Mouse (Mus musculus): ENCODE data around the gene Serpinb9b. TPM values are rescaled to one million over a fixed set of nuclear protein-coding genes. Genes with fewer than 3 reads are reported as not detected.
A peak's percentile ranks its signal among the peaks of the same experiment; 100 is the strongest.

Gene Serpinb9b
- polyA plus RNA-seq, 1 experiment from 2014 or later, result 0.06 TPM

GRCm38 (mm10) chr13:33084975-33085694 is 57.9 kb downstream of the Serpinb9b start:
- Histone ChIP-seq H3K4me1 (peaks cover 10% of the 10 kb centered on the region), H3K27ac (no peak overlapping the region), H3K36me3 (ENCODE audit: poor library complexity, severe bottlenecking) (no peaks in the 10 kb centered on the region), H3K27me3 (no peaks in the 10 kb centered on the region), H3K9ac (no peak overlapping the region), H3K9me3 (replicated peaks) (no peaks in the 10 kb centered on the region), H3K4me2 (peak overlapping the region; percentile 5; the same call in 1 of the 2 replicates), H3K4me3 (no peak overlapping the region)
- 53% methylated on average over 5 of the region's 5 CpGs for WGBS
- peak; percentile 72; the same call in 1 of the 2 replicates for ATAC-seq

- H3K4me1 ChIP-seq, result peaks cover 10% of the 10 kb centered on the region
- H3K9me3 ChIP-seq (replicated peaks), result no peaks in the 10 kb centered on the region
- no peak overlapping the region for H3K27ac ChIP-seq
- no peaks in the 10 kb centered on the region for H3K36me3 ChIP-seq (ENCODE audit: poor library complexity, severe bottlenecking)
- peak; percentile 93 for ATAC-seq
- H3K9ac ChIP-seq, result no peak overlapping the region
- 0 out of 2 replicates have a peak overlapping the region, but pooled peaks have one; percentile 5 for H3K4me2 ChIP-seq
- no peak overlapping the region for H3K4me3 ChIP-seq
- H3K27me3 ChIP-seq, result no peaks in the 10 kb centered on the region
These were observed 58.6 kb downstream of the Serpinb9b start for GRCm38 (mm10) chr13:33085695-33086432.

GRCm38 (mm10) chr13:33089566-33089965 is 62.4 kb downstream of the Serpinb9b start:
- H3K4me3 ChIP-seq, result no peak overlapping the region
- H3K27me3 ChIP-seq, result no peaks in the 10 kb centered on the region
- ATAC-seq, result no peak
- no peak overlapping the region for H3K4me2 ChIP-seq
- no peak overlapping the region for H3K9ac ChIP-seq
- WGBS, result 85% methylated on average over 3 of the region's 3 CpGs
- no peaks in the 10 kb centered on the region for H3K36me3 ChIP-seq (ENCODE audit: poor library complexity, severe bottlenecking)
- no peak overlapping the region for H3K27ac ChIP-seq
- H3K9me3 ChIP-seq (replicated peaks), result no peaks in the 10 kb centered on the region
- H3K4me1 ChIP-seq, result peaks cover 10% of the 10 kb centered on the region

- Histone ChIP-seq H3K27ac (no peak overlapping the region), H3K27me3 (no peaks in the 10 kb centered on the region), H3K9ac (no peak overlapping the region), H3K9me3 (replicated peaks) (no peaks in the 10 kb centered on the region), H3K36me3 (ENCODE audit: poor library complexity, severe bottlenecking) (no peaks in the 10 kb centered on the region), H3K4me2 (no peak overlapping the region), H3K4me3 (no peak overlapping the region), H3K4me1 (peaks cover under 1% of the 10 kb centered on the region)
- ATAC-seq, result no peak
- 66% methylated on average over 1 of the region's 1 CpGs for WGBS
These were observed 63.3 kb downstream of the Serpinb9b start for GRCm38 (mm10) chr13:33090546-33090945.

- WGBS, result 100% methylated on average over 1 of the region's 1 CpGs
- H3K4me1 ChIP-seq, result no peaks in the 10 kb centered on the region
- H3K4me3 ChIP-seq, result no peak overlapping the region
- no peaks in the 10 kb centered on the region for H3K36me3 ChIP-seq (ENCODE audit: poor library complexity, severe bottlenecking)
- H3K27me3 ChIP-seq, result no peaks in the 10 kb centered on the region
- H3K9ac ChIP-seq, result no peak overlapping the region
- H3K9me3 ChIP-seq (replicated peaks), result no peaks in the 10 kb centered on the region
- H3K4me2 ChIP-seq, result no peak overlapping the region
- no peak for ATAC-seq
- H3K27ac ChIP-seq, result no peak overlapping the region
These were observed 64.1 kb downstream of the Serpinb9b start for GRCm38 (mm10) chr13:33091306-33091705.

Other genes starting within 250 kb of the Serpinb9b start
- 0.04 TPM in 1 of 2 replicates, not detected in the other for gene Mylk4, start 243.5 kb upstream of the Serpinb9b start, polyA plus RNA-seq (2015; fragmentation: Nextera tagmentation; extraction: Ambion mirVana)
- gene Wrnip1, start 225.4 kb upstream of the Serpinb9b start, polyA plus RNA-seq (2015; fragmentation: Nextera tagmentation; extraction: Ambion mirVana), result 22.1 and 22.5 TPM in 2 replicates
- gene D930007J09Rik, start 224.6 kb upstream of the Serpinb9b start, polyA plus RNA-seq (2015; fragmentation: Nextera tagmentation; extraction: Ambion mirVana), result not detected in 2 replicates
- gene Serpinb1a, start 176.2 kb upstream of the Serpinb9b start, polyA plus RNA-seq (2015; fragmentation: Nextera tagmentation; extraction: Ambion mirVana), result 0.22 and 0.97 TPM in 2 replicates
- not detected in 2 replicates for gene Serpinb1c, start 129.2 kb upstream of the Serpinb9b start, polyA plus RNA-seq (2015; fragmentation: Nextera tagmentation; extraction: Ambion mirVana)
- gene Serpinb6b, start 62.2 kb upstream of the Serpinb9b start, polyA plus RNA-seq (2015; fragmentation: Nextera tagmentation; extraction: Ambion mirVana), result 0.49 and 0.70 TPM in 2 replicates
- 0.42 and 0.61 TPM in 2 replicates for gene Serpinb9, start 24.2 kb upstream of the Serpinb9b start, polyA plus RNA-seq (2015; fragmentation: Nextera tagmentation; extraction: Ambion mirVana)
- 2.7 and 4.1 TPM in 2 replicates for gene Serpinb1b, start 51.2 kb downstream of the Serpinb9b start, polyA plus RNA-seq (2015; fragmentation: Nextera tagmentation; extraction: Ambion mirVana)
- not detected in 2 replicates for gene Serpinb9c, start 132.3 kb downstream of the Serpinb9b start, polyA plus RNA-seq (2015; fragmentation: Nextera tagmentation; extraction: Ambion mirVana)
- not detected in 2 replicates for gene Serpinb9d, start 165.5 kb downstream of the Serpinb9b start, polyA plus RNA-seq (2015; fragmentation: Nextera tagmentation; extraction: Ambion mirVana)
- gene Serpinb9e, start 222.2 kb downstream of the Serpinb9b start, polyA plus RNA-seq (2015; fragmentation: Nextera tagmentation; extraction: Ambion mirVana), result not detected in 2 replicates